Mouse (Mus musculus): ENCODE measurements around the gene Rbm33.

DNA sequence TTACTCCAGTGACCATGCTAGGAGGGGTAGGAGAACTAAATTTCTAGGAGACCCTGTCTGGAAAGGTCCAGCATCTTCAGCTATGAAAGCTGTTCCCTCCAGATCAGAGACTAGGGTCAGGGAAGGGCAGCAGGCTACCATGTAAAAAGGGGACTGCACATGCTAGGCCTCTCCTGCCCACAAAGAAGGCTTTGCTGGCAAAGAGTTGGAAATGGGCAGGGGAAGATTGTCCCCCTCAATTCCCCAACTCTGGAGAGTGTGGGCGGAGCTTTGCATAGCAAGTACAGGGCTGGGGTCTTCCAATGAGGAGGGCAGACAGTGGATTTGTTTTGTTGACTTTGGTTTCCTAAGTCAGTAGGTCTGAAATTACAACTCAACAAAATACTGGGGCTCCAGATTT lies 139.4 kb downstream of the Rbm33 start:
- TF ChIP-seq POLR2A (IDR thresholded peaks at IDR 0.05; ENCODE audit: low read depth, low read length): no peak
- TF ChIP-seq CTCF (IDR thresholded peaks at IDR 0.05; ENCODE audit: extremely low read depth, insufficient read depth, insufficient read length, insufficient replicate concordance): no peak

Data from spleen, adult 2 months (tissue).